Mouse (Mus musculus) thymus, postnatal 36 days (tissue): ENCODE measurements around the gene Tas1r3.

Source experiments
- DNase-seq, 2 experiments: peaks; one replicate each; pipeline ENCODE4 v3.0.0; 2022; ENCODE audit warnings: mixed read lengths in 2 of 2

The Tas1r3 gene

GRCm38 (mm10) chr4:155886330-155886729, 23.2 kb upstream of the Tas1r3 start:
- DNase-seq: no peak

GRCm38 (mm10) chr4:155883587-155883986, 20.4 kb upstream of the Tas1r3 start:
- no peak for DNase-seq

GRCm38 (mm10) chr4:155871404-155871803, 8.2 kb upstream of the Tas1r3 start:
- no peak for DNase-seq

GRCm38 (mm10) chr4:155869317-155870033, 6.3 kb upstream of the Tas1r3 start, which contains the start of the genes Cptp and Ints11:
Gene Cptp, minus strand, starts transcription at chr4:155869440.
Gene Ints11, plus strand, starts transcription at chr4:155869546.
- DNase-seq: peak; percentile 96 to 97

- DNase-seq: peak in 1 of 2 experiments; percentile 34
Observed at GRCm38 (mm10) chr4:155868614-155869298, 5.6 kb upstream of the Tas1r3 start.

GRCm38 (mm10) chr4:155861787-155862186, 1.4 kb downstream of the Tas1r3 start:
- no peak for DNase-seq

GRCm38 (mm10) chr4:155859318-155859717, 3.8 kb downstream of the Tas1r3 start:
- DNase-seq: peak; percentile 39 to 40

- peak in 1 of 2 experiments; percentile 2 for DNase-seq
Observed at GRCm38 (mm10) chr4:155856881-155857280, 6.3 kb downstream of the Tas1r3 start.

GRCm38 (mm10) chr4:155856071-155856470, 7.1 kb downstream of the Tas1r3 start:
- no peak for DNase-seq

GRCm38 (mm10) chr4:155854991-155855390, 8.2 kb downstream of the Tas1r3 start:
- no peak for DNase-seq

GRCm38 (mm10) chr4:155853421-155853820, 9.7 kb downstream of the Tas1r3 start:
- no peak for DNase-seq

- no peak for DNase-seq
Observed at GRCm38 (mm10) chr4:155851951-155852411, 11.2 kb downstream of the Tas1r3 start.

- DNase-seq: no peak
Observed at GRCm38 (mm10) chr4:155851368-155851767, 11.8 kb downstream of the Tas1r3 start.

- no peak for DNase-seq
Observed at GRCm38 (mm10) chr4:155849792-155850451, 13.2 kb downstream of the Tas1r3 start.

GRCm38 (mm10) chr4:155849391-155849790, 13.8 kb downstream of the Tas1r3 start:
- no peak for DNase-seq

GRCm38 (mm10) chr4:155848434-155849095, 14.6 kb downstream of the Tas1r3 start:
- DNase-seq: no peak

GRCm38 (mm10) chr4:155847591-155848352, 15.4 kb downstream of the Tas1r3 start:
- DNase-seq: peak; percentile 57 to 73

GRCm38 (mm10) chr4:155846871-155847578, 16.1 kb downstream of the Tas1r3 start, which contains the start of gene Dvl1:
Gene Dvl1, plus strand, starts transcription at chr4:155847402.
- DNase-seq: peak; percentile 91 to 97

GRCm38 (mm10) chr4:155843231-155843630, 19.9 kb downstream of the Tas1r3 start:
- no peak for DNase-seq

- DNase-seq: no peak
Observed at GRCm38 (mm10) chr4:155841651-155842270, 21.4 kb downstream of the Tas1r3 start.

- DNase-seq: peak; percentile 59 to 76
Observed at GRCm38 (mm10) chr4:155841003-155841454, 22.1 kb downstream of the Tas1r3 start.
